Mouse (Mus musculus) G1E (cell line): ENCODE results near the gene Il25.

ENCODE experiments used
- CTCF ChIP-seq: IDR thresholded peaks from 2 replicates; pipeline ENCODE4 v1.5.1; 2012; ENCODE audit warnings: low read depth, low read length, inconsistent platforms, mixed read lengths
- GATA1 ChIP-seq: IDR thresholded peaks from 2 replicates; pipeline ENCODE4 v1.6.1; 2012; ENCODE audit warnings: borderline replicate concordance, low read length, inconsistent platforms, mixed read lengths
- POLR2AphosphoS5 ChIP-seq: IDR thresholded peaks from 2 replicates; pipeline ENCODE4 v1.6.1; 2012; ENCODE audit warnings: low read depth, low read length, inconsistent platforms; ENCODE audit not compliant: insufficient replicate concordance

DNA sequence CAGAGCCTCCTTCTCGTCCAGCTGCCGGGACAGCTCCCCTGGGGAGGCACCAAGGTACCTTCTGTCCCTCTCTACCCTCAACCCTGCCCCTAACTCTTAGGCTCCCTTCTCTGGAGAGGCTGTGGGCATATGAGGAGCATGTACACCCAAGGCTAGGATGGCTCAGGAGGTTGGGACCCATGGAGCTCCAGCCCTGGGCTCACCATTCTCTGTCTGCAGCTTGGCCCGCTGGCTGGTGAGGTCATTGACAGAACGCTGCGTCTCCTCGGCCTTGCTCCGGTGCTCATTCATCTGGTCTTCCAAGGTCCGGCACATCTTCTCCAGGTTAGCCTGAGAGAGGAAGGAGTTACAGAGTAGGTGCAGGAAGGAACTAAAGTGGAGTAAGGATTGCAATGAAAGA lies 46.2 kb downstream of the Il25 start:
- TF ChIP-seq CTCF, result no peak
- TF ChIP-seq GATA1, result no peak
- no peak for TF ChIP-seq POLR2AphosphoS5
